Mouse (Mus musculus) heart, embryonic 12.5 days (tissue): ENCODE data around the gene Lrba. TPM values are rescaled to one million over a fixed set of nuclear protein-coding genes. Genes with fewer than 3 reads are reported as not detected.

Source experiments
- ATAC-seq: fragments of 200-750 bp; cut with Nextera tagmentation; 2 replicates; pipeline ENCODE4 v1.8.0; 2017; ENCODE audit warnings: moderate TSS enrichment, moderate library complexity; ENCODE audit not compliant: insufficient number of reproducible peaks, low FRiP score
- H3K27ac ChIP-seq: fragments of 300-500 bp; sonication (generic); 2 replicates; pipeline ENCODE4 v1.5.1; 2016; ENCODE audit warnings: mild to moderate bottlenecking, moderate library complexity; ENCODE audit not compliant: poor library complexity, severe bottlenecking
- H3K27me3 ChIP-seq: fragments of 300-500 bp; sonication (generic); replicated peaks from 2 replicates; pipeline ENCODE4 v1.6.1; 2016; ENCODE audit warnings: mild to moderate bottlenecking, moderate library complexity
- H3K36me3 ChIP-seq: fragments of 300-500 bp; sonication (generic); 2 replicates; pipeline ENCODE4 v1.6.1; 2016; ENCODE audit warnings: mild to moderate bottlenecking, moderate library complexity
- H3K4me1 ChIP-seq: fragments of 300-500 bp; sonication (generic); replicated peaks from 2 replicates; pipeline ENCODE4 v1.6.1; 2016; ENCODE audit warnings: mild to moderate bottlenecking
- H3K4me2 ChIP-seq: fragments of 300-500 bp; sonication (generic); 2 replicates; pipeline ENCODE4 v1.6.1; 2016; ENCODE audit warnings: mild to moderate bottlenecking, moderate library complexity
- H3K4me3 ChIP-seq: fragments of 300-500 bp; sonication (generic); 2 replicates; pipeline ENCODE4 v1.5.1; 2016; ENCODE audit warnings: mild to moderate bottlenecking
- H3K9ac ChIP-seq: fragments of 300-500 bp; sonication (generic); 2 replicates; pipeline ENCODE4 v1.6.1; 2016; ENCODE audit warnings: mild to moderate bottlenecking, moderate library complexity
- H3K9me3 ChIP-seq: fragments of 300-500 bp; sonication (generic); replicated peaks from 2 replicates; pipeline ENCODE4 v1.6.1; 2016; ENCODE audit warnings: mild to moderate bottlenecking, moderate library complexity
- WGBS: fragments of 180-500 bp; shearing (Covaris S2); methylation state at CpG from one replicate; pipeline ENCODE4 v1.1.7; 2016; 5-methylcytosine and 5-hydroxymethylcytosine counted together
- polyA plus RNA-seq: library from polyadenylated mRNA; unstranded; fragments of >200 nt; fragmentation: Nextera tagmentation; extraction: Ambion mirVana; gene quantifications from 2 replicates; pipeline ENCODE4 v1.2.1, GENCODE M21; 2016

Lrba gene
- polyA plus RNA-seq, 1 experiment from 2014 or later: 2.9 TPM

DNA sequence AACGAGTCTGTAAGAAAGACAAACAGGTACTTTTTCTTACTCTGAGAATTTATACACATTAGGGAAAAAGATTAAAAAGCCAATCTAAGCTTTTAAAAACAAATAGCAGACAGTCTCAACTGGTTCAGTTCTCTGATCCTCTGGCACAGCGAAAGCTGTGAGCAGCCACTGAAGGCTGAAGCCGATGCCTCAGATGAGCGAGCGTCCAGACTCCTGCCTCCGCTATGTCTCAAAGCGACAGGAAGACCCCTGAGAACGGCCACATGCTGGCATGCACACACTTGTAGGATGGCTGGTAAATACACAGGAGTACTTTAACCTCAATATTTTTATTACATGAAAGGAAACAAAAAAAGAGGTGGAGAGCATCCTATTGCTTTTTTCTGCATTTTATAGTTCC lies 535.4 kb downstream of the Lrba start:
- peaks cover 3% of the 10 kb centered on the region; the same call in 1 of the 2 replicates for H3K4me1 ChIP-seq
- ATAC-seq: no peak
- no peak overlapping the region for H3K9ac ChIP-seq
- 68% methylated on average over 8 of the region's 8 CpGs for WGBS
- peak overlapping the region; percentile 38; the same call in 1 of the 2 replicates for H3K4me2 ChIP-seq
- H3K4me3 ChIP-seq: no peak overlapping the region
- H3K36me3 ChIP-seq: no peaks in the 10 kb centered on the region
- H3K27me3 ChIP-seq: no peaks in the 10 kb centered on the region
- H3K27ac ChIP-seq: no peak overlapping the region
- H3K9me3 ChIP-seq: no peaks in the 10 kb centered on the region

DNA sequence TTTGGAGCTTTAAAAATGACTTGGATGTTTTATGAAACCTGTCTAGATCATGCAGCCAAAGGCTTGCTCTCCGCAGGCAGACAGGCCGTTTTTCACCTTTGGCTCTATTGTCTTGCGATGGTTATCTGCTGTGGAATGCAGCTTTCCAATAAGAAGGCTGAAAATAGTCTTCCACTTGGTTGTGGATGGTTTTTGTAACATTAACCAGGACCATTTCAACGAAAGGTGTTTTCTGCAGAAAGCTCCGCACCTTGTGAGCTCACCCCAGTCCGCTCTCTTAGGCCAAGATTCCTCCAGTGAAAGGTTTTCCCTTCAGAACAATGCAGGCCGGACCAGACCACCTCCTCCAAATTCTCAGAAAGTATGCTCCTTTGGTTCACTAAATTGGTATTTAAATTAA lies 536.0 kb downstream of the Lrba start:
- 51% methylated on average over 7 of the region's 7 CpGs for WGBS
- Histone ChIP-seq H3K4me2 (no peak overlapping the region), H3K36me3 (no peaks in the 10 kb centered on the region), H3K4me1 (no peaks in the 10 kb centered on the region), H3K27me3 (no peaks in the 10 kb centered on the region), H3K9me3 (no peaks in the 10 kb centered on the region), H3K4me3 (no peak overlapping the region), H3K27ac (no peak overlapping the region), H3K9ac (no peak overlapping the region)
- ATAC-seq: no peak

DNA sequence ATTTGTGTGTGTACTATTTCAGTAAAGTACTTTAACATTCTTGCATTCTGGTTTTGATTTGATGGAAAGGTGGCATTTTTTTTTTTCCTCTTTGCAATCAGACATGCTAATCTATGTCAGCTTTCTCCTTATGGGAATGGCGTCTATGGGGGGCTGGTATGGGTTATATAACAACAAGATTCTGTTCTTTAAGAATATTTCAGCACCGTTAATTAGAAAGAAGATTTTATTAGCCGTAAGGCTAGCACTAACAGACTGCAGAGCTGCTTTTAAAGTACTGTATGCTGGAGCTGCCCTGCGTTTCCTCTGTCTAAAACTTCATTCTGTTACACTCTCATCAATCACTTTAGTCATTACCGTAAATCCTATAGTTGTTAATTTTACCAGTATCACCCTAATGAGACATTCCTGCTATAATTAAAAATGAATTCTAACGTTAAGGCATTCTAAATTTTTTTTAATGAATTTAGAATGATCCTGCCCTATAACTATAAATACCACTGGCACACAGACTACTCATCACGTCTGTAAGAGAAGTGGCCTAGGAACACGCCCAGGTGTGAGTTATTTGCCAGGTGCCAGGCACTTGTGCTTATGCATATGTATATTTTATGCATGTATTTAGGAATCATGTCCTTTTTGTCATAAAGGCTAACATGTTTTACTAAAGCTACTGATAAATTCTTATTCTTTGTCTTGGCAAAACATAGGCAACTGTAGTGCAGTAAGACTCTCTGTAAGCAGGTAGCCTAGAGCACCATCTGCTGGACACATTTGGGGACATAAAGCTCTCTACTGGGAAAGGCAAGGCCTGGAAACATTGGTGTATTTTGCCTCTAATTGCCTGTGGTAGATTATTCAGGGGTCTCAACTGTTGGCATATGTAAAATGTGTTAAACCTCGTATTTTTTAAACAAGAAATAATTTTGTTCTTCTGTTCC lies 536.9 kb downstream of the Lrba start:
- ATAC-seq: no peak
- no peak overlapping the region for H3K4me2 ChIP-seq

DNA sequence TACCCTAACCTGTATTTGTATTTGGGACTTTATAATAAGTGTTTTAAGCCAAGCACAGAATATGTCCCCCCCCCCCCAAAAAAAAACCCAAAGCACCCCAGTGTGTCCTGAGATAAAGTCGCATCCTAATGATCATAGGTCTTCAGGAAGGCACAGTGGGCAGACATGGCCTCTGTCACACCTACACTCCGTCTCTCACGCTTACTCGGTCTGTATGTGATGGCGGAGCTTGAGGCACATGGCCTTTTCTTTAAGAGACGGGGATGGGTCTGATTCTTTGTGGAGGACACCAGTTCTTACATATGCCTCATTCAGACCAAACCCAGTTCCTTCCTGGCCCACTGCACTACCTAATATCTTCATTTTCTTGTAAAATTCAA lies 537.5 kb downstream of the Lrba start:
- H3K9me3 ChIP-seq: no peaks in the 10 kb centered on the region
- 85% methylated on average over 6 of the region's 6 CpGs for WGBS
- H3K4me2 ChIP-seq: no peak overlapping the region
- H3K36me3 ChIP-seq: no peaks in the 10 kb centered on the region
- H3K9ac ChIP-seq: no peak overlapping the region
- no peak overlapping the region for H3K4me3 ChIP-seq
- H3K4me1 ChIP-seq: no peaks in the 10 kb centered on the region
- H3K27me3 ChIP-seq: no peaks in the 10 kb centered on the region
- no peak for ATAC-seq
- no peak overlapping the region for H3K27ac ChIP-seq

More for the DNA sequence above, 536.9 kb downstream of the Lrba start:
- Histone ChIP-seq H3K36me3 (no peaks in the 10 kb centered on the region), H3K27me3 (no peaks in the 10 kb centered on the region), H3K9me3 (no peaks in the 10 kb centered on the region), H3K4me1 (no peaks in the 10 kb centered on the region), H3K9ac (no peak overlapping the region), H3K27ac (no peak overlapping the region), H3K4me3 (no peak overlapping the region)
- 56% methylated on average over 9 of the region's 9 CpGs for whole genome bisulfite sequencing

DNA sequence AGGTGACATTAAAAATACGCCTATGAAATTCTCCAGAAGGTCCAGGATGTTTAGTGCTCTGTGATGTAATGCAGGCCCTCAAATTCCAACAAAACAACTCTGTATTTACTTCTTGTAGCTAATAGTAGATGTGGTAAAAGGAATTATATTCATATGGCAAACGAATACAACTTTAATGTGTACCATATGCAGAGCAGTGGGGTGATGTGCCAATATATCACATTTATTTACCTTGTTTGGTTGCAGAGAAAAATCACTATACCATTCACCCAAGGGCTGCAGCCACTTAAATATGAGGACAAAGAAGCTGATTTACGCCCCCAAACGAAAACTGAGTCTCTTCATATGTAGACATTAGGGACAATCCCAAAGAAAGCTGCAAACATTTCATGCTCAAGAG lies 538.0 kb downstream of the Lrba start:
- Histone ChIP-seq H3K9ac (no peak overlapping the region), H3K4me2 (no peak overlapping the region), H3K27ac (no peak overlapping the region), H3K27me3 (no peaks in the 10 kb centered on the region), H3K36me3 (no peaks in the 10 kb centered on the region), H3K9me3 (no peaks in the 10 kb centered on the region), H3K4me1 (no peaks in the 10 kb centered on the region), H3K4me3 (no peak overlapping the region)
- WGBS: 83% methylated on average over 4 of the region's 4 CpGs
- no peak for ATAC-seq

DNA sequence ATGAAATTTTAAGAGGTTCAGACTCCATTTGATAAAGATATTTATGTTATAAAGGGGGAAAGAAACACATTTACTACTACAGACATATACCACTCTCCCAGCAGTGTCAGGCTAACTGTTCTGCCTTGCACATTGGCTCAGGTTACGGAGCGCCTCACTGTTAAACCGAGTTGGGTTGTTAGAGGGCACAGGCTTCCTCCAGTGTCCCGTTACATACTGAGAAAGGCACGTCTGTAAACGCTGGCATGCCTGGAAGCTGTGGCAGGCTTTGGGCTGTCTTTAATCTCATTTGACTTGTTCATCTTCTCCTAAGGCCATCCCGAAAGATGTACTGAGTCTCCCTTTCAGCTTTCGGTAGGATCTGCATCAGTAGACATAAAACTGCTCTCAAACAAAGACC lies 544.1 kb downstream of the Lrba start:
- H3K4me2 ChIP-seq: no peak overlapping the region
- no peaks in the 10 kb centered on the region for H3K27me3 ChIP-seq

DNA sequence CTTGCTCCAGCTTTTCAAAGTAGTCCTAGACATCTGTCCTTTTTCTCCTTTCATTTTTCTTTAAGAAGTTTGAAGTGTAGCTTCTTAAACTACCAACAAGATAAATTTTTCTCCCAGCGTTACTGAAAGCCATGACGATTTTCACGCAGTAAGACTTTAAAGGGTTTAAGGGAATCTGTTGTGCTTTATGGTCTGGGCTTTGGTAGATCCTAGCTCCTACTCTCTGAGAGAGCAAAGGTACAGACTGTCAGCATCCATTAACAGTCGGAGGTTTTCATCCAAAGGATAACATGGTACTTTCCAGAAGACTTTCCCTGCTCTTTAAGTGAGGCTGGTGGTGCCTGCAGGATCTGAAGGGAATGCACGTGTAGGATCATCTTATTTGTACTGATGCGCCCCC lies 544.5 kb downstream of the Lrba start:
- Histone ChIP-seq H3K27ac (no peak overlapping the region), H3K27me3 (no peaks in the 10 kb centered on the region), H3K9ac (no peak overlapping the region), H3K4me1 (peaks cover 9% of the 10 kb centered on the region), H3K9me3 (no peaks in the 10 kb centered on the region), H3K4me3 (no peak overlapping the region), H3K36me3 (no peaks in the 10 kb centered on the region), H3K4me2 (no peak overlapping the region)
- ATAC-seq: no peak
- WGBS: 64% methylated on average over 6 of the region's 6 CpGs

More for the DNA sequence above, 544.1 kb downstream of the Lrba start:
- WGBS: 36% methylated on average over 8 of the region's 8 CpGs
- Histone ChIP-seq H3K27ac (no peak overlapping the region), H3K4me1 (peaks cover 9% of the 10 kb centered on the region), H3K36me3 (no peaks in the 10 kb centered on the region), H3K9ac (no peak overlapping the region), H3K4me3 (no peak overlapping the region), H3K9me3 (no peaks in the 10 kb centered on the region)
- ATAC-seq: no peak

DNA sequence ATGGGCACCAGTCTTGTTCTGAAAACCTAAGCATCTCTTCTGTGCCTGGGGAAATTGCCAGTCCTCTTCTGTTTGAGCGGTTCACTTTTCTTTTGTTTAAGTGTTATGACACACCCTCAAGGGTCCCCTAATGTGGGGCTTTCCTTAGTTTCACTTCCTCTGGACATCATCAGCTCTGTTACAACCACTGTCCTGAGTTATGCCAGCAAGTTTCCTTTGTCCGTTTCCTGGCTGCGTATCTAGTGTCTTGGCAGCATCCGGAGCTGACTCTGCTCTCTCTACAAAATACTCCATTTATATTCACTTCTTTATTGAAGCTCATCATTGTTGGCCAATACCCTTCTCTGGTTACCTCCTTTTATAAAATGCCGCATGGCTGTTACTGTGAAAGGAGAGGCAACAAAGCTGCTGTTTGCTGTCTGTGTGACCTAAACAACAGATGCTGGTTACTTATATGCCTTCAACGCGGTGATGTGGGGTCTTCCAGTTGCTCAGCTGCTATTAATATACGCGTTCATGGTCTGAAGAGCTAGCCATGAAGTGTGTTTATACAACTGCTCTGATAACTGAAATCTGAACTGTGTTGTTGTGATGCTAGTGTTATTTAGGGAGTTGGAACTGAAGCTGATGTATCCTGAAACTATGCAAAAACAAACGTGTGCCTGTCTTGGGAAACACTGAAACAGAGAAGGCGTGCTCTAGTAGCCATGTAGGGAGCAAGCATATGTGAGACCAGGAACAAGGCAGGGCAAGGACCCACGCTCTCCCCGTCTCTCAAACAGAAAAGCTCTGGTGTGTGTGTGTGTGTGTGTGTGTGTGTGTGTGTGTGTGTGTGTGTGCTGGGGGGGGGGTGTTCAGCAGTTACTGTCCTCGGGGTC lies 550.3 kb downstream of the Lrba start:
- H3K27ac ChIP-seq: peak overlapping the region; percentile 65; the same call in 1 of the 2 replicates
- no peak overlapping the region for H3K4me3 ChIP-seq
- no peaks in the 10 kb centered on the region for H3K36me3 ChIP-seq
- ATAC-seq: peak; percentile 40; the same call in 1 of the 2 replicates
- no peak overlapping the region for H3K4me2 ChIP-seq
- no peaks in the 10 kb centered on the region for H3K27me3 ChIP-seq
- no peaks in the 10 kb centered on the region for H3K9me3 ChIP-seq
- no peak overlapping the region for H3K9ac ChIP-seq
- peaks cover 25% of the 10 kb centered on the region for H3K4me1 ChIP-seq
- 55% methylated on average over 14 of the region's 14 CpGs for WGBS

DNA sequence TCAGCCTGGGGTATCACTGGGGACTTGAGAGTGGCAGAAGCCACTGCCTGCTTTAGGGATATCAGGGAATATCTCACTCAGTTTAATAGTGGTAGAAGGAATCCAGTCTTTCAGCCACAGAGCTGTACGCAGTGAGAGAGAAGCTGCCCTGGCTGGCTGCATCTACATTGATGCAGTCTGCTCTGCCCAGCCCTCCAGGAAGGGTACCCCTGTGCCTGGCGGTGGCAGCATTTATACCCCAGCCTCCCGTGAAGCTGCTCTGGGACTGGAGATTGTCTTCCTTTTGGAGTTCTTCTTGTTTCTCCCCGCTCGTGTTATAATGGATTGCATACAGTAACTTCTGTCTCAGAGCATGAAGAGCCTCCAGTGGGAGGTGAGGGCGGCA lies 551.0 kb downstream of the Lrba start:
- no peak overlapping the region for H3K4me2 ChIP-seq
- H3K9me3 ChIP-seq: no peaks in the 10 kb centered on the region
- no peak for ATAC-seq
- H3K27me3 ChIP-seq: no peaks in the 10 kb centered on the region
- no peak overlapping the region for H3K27ac ChIP-seq
- H3K9ac ChIP-seq: 0 out of 2 replicates have a peak overlapping the region, but pooled peaks have one; percentile 20
- no peaks in the 10 kb centered on the region for H3K36me3 ChIP-seq
- H3K4me3 ChIP-seq: no peak overlapping the region
- WGBS: 76% methylated on average over 6 of the region's 6 CpGs
- H3K4me1 ChIP-seq: peaks cover 25% of the 10 kb centered on the region

DNA sequence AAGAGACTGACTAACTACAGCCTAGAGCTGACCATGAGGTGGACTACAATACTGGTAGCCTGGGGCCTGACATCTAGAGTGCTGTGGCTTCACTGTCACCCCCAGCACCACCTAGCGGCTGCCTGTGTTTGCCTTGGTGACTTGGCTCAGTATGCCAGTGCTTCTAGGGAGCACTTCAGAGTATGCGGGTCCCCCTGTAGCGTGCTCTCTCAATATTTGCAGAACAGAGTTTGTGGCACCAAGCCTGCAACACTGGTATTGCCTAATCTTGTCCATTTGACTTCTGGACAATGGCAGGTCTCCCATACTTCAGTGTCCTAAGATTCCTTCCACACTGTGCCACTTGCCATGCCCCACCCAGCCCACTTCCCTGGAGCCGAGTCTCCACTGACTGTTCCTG lies 555.2 kb downstream of the Lrba start:
- 57% methylated on average over 4 of the region's 4 CpGs for WGBS
- Histone ChIP-seq H3K9me3 (no peaks in the 10 kb centered on the region), H3K9ac (no peak overlapping the region), H3K36me3 (no peaks in the 10 kb centered on the region), H3K4me2 (no peak overlapping the region), H3K4me3 (no peak overlapping the region), H3K4me1 (peaks cover 32% of the 10 kb centered on the region), H3K27ac (no peak overlapping the region), H3K27me3 (no peaks in the 10 kb centered on the region)
- no peak for ATAC-seq

DNA sequence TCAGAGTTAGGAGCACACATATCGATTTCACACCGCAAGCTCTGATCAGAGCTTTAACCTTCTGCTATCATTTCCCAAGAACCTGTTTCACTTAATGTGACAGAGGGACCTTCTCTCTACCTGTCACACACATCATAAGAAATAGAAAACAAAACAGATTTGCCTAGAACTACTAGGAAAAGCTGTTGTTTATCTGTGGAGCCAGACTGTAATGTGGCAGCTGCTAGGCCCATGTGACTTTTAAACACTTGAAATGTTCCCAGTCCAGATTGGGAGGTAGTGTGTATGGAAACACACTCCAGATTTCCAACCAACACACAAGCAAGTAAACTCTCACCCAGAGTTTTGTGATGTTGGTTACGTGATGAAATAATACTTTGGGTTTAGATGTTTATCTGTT lies 559.6 kb downstream of the Lrba start:
- Histone ChIP-seq H3K4me3 (no peak overlapping the region), H3K9me3 (no peaks in the 10 kb centered on the region), H3K9ac (no peak overlapping the region), H3K36me3 (no peaks in the 10 kb centered on the region), H3K27me3 (no peaks in the 10 kb centered on the region), H3K4me1 (peaks cover 42% of the 10 kb centered on the region), H3K27ac (no peak overlapping the region), H3K4me2 (no peak overlapping the region)
- WGBS: 73% methylated on average over 3 of the region's 3 CpGs
- ATAC-seq: no peak
